Mouse (Mus musculus) spleen, adult 2 months (tissue): Measurements from ENCODE around the gene Lekr1. TPM values are rescaled to one million over a fixed set of nuclear protein-coding genes. Genes with fewer than 3 reads are reported as not detected.

ENCODE experiments used
- DNase-seq, 2 experiments: peaks; one replicate each; pipeline versions ENCODE4 v3.0.0 to v3.0.0-alpha.2; 2012 to 2021; ENCODE audit warnings: low spot score in 2 of 2, low read depth in 1 of 2
- H3K27ac ChIP-seq: fragments of 200-500 bp; 2 replicates; pipeline ENCODE4 v1.5.1; 2012; ENCODE audit warnings: low read length, inconsistent platforms; ENCODE audit not compliant: insufficient read depth
- H3K27me3 ChIP-seq: fragments of 200-500 bp; 2 replicates; pipeline ENCODE4 v1.6.1; 2012; ENCODE audit warnings: mild to moderate bottlenecking, moderate library complexity, low read length, inconsistent platforms; ENCODE audit not compliant: control insufficient read depth, insufficient read depth
- H3K36me3 ChIP-seq: fragments of 200-500 bp; 2 replicates; pipeline ENCODE4 v1.6.1; 2012; ENCODE audit warnings: mild to moderate bottlenecking, low read length, inconsistent platforms; ENCODE audit not compliant: control insufficient read depth, insufficient read depth
- H3K4me1 ChIP-seq: fragments of 200-500 bp; 2 replicates; pipeline ENCODE4 v1.6.1; 2011; ENCODE audit warnings: inconsistent platforms; ENCODE audit not compliant: control insufficient read depth, insufficient read depth, insufficient read length
- H3K4me3 ChIP-seq: fragments of 200-500 bp; 2 replicates; pipeline ENCODE4 v1.5.1; 2011; ENCODE audit warnings: mild to moderate bottlenecking, inconsistent platforms; ENCODE audit not compliant: insufficient read depth, insufficient read length; ENCODE audit errors: extremely low read depth
- CTCF ChIP-seq: fragments of 200-500 bp; IDR thresholded peaks from 2 replicates; pipeline ENCODE4 v1.5.1; 2011; ENCODE audit warnings: mild to moderate bottlenecking, inconsistent platforms; ENCODE audit not compliant: insufficient read depth, insufficient read length, insufficient replicate concordance; ENCODE audit errors: extremely low read depth
- POLR2A ChIP-seq: fragments of 200-500 bp; IDR thresholded peaks from 2 replicates; pipeline ENCODE4 v1.6.1; 2011; ENCODE audit warnings: low read depth, low read length, inconsistent platforms
- WGBS: fragments of 180-500 bp; shearing (Covaris S2); methylation state at CpG from one replicate; pipeline ENCODE4 v1.1.7; 2018; 5-methylcytosine and 5-hydroxymethylcytosine counted together
- polyA plus RNA-seq: library from polyadenylated mRNA; depleted of rRNA; stranded (reverse); fragments of >200 nt; gene quantifications from 2 replicates; pipeline ENCODE4 v1.2.3, GENCODE M21; 2012

Lekr1 gene
- polyA plus RNA-seq, 1 experiment, result 0.20 TPM

DNA sequence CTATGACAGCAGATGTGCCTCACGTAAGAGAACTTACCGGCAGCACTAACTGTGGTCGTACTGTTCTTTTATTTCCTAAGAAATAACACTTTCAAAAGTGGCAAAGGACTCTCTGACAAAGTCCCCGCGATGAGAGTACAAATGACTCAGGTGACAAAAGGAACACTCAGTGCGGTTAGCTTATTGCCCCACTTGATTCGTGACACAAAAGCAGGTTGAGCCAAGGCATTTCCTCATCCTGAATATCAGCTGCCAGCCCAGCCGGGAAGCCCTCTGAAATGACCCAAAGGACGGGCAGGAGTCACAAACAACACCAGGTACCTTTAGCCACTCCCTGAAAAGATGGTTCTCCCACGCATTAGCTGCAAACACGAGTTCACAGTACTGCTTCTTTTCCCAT is 192.1 kb downstream of the Lekr1 start:
- Histone ChIP-seq H3K27me3 (no peaks in the 10 kb centered on the region), H3K27ac (no peak overlapping the region), H3K36me3 (no peaks in the 10 kb centered on the region), H3K4me3 (no peak overlapping the region), H3K4me1 (no peaks in the 10 kb centered on the region)
- DNase-seq, result no peak
- TF ChIP-seq CTCF, result no peak
- TF ChIP-seq POLR2A, result no peak
- WGBS, result 55% methylated on average over 11 of the region's 11 CpGs

DNA sequence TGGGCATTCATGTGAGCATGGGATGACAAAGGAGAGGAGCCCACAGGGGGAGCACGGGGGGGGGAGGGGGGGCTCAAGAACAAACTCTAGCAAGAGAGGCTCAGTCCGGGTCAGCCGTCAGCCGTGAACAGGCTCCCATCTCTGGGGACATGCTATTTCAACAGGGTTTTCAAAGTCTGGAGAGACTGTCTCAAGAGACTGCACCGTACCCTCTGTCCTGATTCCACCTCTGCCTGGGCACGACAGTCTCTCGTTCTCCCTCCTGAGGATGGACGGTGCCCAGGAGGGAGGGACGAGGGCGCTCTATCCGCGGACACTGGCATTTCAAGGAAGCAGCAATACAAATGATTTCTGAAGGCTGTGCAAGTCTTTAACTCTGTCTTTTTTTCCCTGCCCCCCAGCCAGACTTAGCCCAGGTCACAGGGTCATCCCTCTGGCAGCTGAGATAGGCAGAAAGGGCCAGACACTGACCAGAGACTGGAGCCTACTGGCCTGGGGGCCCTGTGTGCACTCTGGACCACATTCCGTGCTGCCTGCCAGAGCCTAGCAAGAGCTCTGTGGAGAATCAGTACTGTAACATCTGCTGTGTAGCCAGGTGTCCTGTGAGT is 192.8 kb downstream of the Lekr1 start:
- no peak overlapping the region for H3K27ac ChIP-seq
- H3K36me3 ChIP-seq, result no peaks in the 10 kb centered on the region
- H3K4me1 ChIP-seq, result no peaks in the 10 kb centered on the region
- 66% methylated on average over 13 of the region's 13 CpGs for WGBS
- H3K4me3 ChIP-seq, result no peak overlapping the region
- H3K27me3 ChIP-seq, result no peaks in the 10 kb centered on the region
- TF ChIP-seq POLR2A, result no peak
- no peak for DNase-seq

- no peak overlapping the region for H3K27ac ChIP-seq
- no peaks in the 10 kb centered on the region for H3K36me3 ChIP-seq
- H3K27me3 ChIP-seq, result no peaks in the 10 kb centered on the region; the same call in 1 of the 2 replicates
- H3K4me1 ChIP-seq, result no peaks in the 10 kb centered on the region
- 91% methylated on average over 6 of the region's 6 CpGs for WGBS
- TF ChIP-seq CTCF (no peak), POLR2A (no peak)
- no peak overlapping the region for H3K4me3 ChIP-seq
- DNase-seq, result no peak
Measured at GRCm38 (mm10) chr3:65859750-65860149, 193.7 kb downstream of the Lekr1 start.

DNA sequence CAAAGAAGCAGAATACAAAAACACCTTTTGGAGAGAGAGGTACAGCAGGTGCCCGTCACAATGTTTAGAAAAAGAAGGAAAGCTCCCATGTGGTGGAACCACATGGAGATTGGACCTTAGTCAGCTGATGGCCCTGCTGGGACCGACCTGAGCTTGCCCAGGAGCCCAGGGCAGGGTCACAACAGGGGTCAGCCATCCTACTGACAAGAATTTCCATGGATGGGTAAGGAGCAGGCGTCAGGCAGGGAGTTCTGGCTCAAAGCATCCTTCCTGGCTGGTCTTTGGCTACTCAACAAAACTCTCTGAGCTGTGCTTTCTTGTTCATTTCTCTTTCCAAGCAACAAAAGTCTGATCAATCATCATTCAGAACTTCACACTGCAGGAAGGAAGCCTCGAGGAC is 194.9 kb downstream of the Lekr1 start:
- no peaks in the 10 kb centered on the region for H3K36me3 ChIP-seq
- DNase-seq, result no peak
- no peak overlapping the region for H3K4me3 ChIP-seq
- WGBS, result 75% methylated on average over 4 of the region's 4 CpGs
- no peak for TF ChIP-seq CTCF
- no peak for TF ChIP-seq POLR2A
- H3K27ac ChIP-seq, result no peak overlapping the region
- H3K27me3 ChIP-seq, result no peaks in the 10 kb centered on the region; the same call in 1 of the 2 replicates
- no peaks in the 10 kb centered on the region for H3K4me1 ChIP-seq

DNA sequence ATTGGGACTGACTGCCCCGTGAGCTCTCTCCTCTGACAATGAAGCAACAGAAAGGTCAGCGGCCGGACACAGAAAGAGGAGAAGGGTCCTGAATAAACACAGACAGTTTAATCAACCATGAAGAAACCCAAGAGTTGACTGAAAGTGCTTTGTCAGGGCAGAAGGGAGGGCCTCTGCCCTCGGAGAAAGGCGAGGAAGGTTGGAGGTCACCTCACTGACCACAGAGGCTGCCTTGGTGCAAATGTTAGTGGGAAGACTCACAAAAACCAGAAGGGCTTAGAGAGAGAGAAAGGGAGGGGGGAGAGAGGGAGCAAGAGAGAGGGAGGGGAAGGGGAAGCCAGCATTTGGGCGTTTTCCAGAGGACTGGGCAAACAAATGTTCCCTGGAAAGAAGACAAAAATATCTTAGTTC is 195.4 kb downstream of the Lekr1 start:
- Histone ChIP-seq H3K27me3 (no peaks in the 10 kb centered on the region; the same call in 1 of the 2 replicates), H3K27ac (no peak overlapping the region), H3K4me3 (no peak overlapping the region), H3K36me3 (no peaks in the 10 kb centered on the region), H3K4me1 (no peaks in the 10 kb centered on the region)
- 46% methylated on average over 6 of the region's 6 CpGs for WGBS
- TF ChIP-seq CTCF, result no peak
- TF ChIP-seq POLR2A, result no peak
- DNase-seq, result no peak

GRCm38 (mm10) chr3:65863297-65863696 is 197.3 kb downstream of the Lekr1 start:
- TF ChIP-seq CTCF, result peak; percentile 86; the same call in 1 of the 2 replicates
- TF ChIP-seq POLR2A, result no peak
- 5% methylated on average over 11 of the region's 11 CpGs for WGBS
- Histone ChIP-seq H3K4me3 (no peak overlapping the region), H3K27me3 (no peaks in the 10 kb centered on the region; the same call in 1 of the 2 replicates), H3K27ac (no peak overlapping the region), H3K36me3 (no peaks in the 10 kb centered on the region), H3K4me1 (no peaks in the 10 kb centered on the region)
- peak in 1 of 2 experiments; percentile 62 for DNase-seq

GRCm38 (mm10) chr3:65863762-65864377 is 197.8 kb downstream of the Lekr1 start:
- no peak for DNase-seq
- Histone ChIP-seq H3K4me3 (no peak overlapping the region), H3K4me1 (no peaks in the 10 kb centered on the region), H3K27ac (no peak overlapping the region), H3K36me3 (no peaks in the 10 kb centered on the region), H3K27me3 (no peaks in the 10 kb centered on the region; the same call in 1 of the 2 replicates)
- TF ChIP-seq CTCF (no peak), POLR2A (no peak)
- 70% methylated on average over 16 of the region's 16 CpGs for WGBS
